Mouse (Mus musculus) C2C12 (cell line): Measurements from ENCODE around the gene Opn5. TPM values are rescaled to one million over a fixed set of nuclear protein-coding genes. Genes with fewer than 3 reads are reported as not detected.

Source experiments
- H3K27me3 ChIP-seq: one replicate; pipeline ENCODE4 v1.6.1; 2011; ENCODE audit not compliant: control insufficient read depth, insufficient read depth, insufficient read length
- H3K36me3 ChIP-seq: one replicate; pipeline ENCODE4 v1.6.1; 2011; ENCODE audit not compliant: control insufficient read depth, insufficient read depth
- H3K4me3 ChIP-seq: one replicate; pipeline ENCODE4 v1.5.1; 2011; ENCODE audit warnings: mild to moderate bottlenecking, control low read depth; ENCODE audit not compliant: poor library complexity, insufficient read depth, severe bottlenecking
- H3K79me2 ChIP-seq: one replicate; pipeline ENCODE4 v1.6.1; 2011; ENCODE audit not compliant: control insufficient read depth, insufficient read depth
- H3K79me3 ChIP-seq: one replicate; pipeline ENCODE4 v1.6.1; 2011; ENCODE audit warnings: low read depth, control low read depth
- H3ac ChIP-seq: one replicate; pipeline ENCODE3; 2011; ENCODE audit warnings: low read depth; ENCODE audit not compliant: control insufficient read depth, insufficient read length
- CEBPB ChIP-seq: IDR thresholded peaks from one replicate; pipeline ENCODE4 v1.6.1; 2011; ENCODE audit warnings: low read depth, mild to moderate bottlenecking, control low read depth, moderate library complexity
- CTCF ChIP-seq: IDR thresholded peaks from one replicate; pipeline ENCODE4 v1.5.1; 2011; ENCODE audit not compliant: control insufficient read depth, insufficient read depth, insufficient read length
- FOSL1 ChIP-seq: IDR thresholded peaks from one replicate; pipeline ENCODE4 v1.8.0; 2011; ENCODE audit warnings: mild to moderate bottlenecking, low read length; ENCODE audit not compliant: poor library complexity, insufficient read depth, severe bottlenecking
- MAX ChIP-seq: IDR thresholded peaks from one replicate; pipeline ENCODE4 v1.6.1; 2011; ENCODE audit warnings: mild to moderate bottlenecking, control low read depth
- MYOD1 ChIP-seq: IDR thresholded peaks from one replicate; pipeline ENCODE4 v1.6.1; 2011; ENCODE audit warnings: low read depth; ENCODE audit not compliant: control insufficient read depth, insufficient read length
- MYOG ChIP-seq: IDR thresholded peaks from one replicate; pipeline ENCODE4 v1.6.1; 2011; ENCODE audit not compliant: control insufficient read depth, insufficient read length; ENCODE audit errors: extremely low read depth
- USF1 ChIP-seq: IDR thresholded peaks from one replicate; pipeline ENCODE4 v1.6.1; 2011; ENCODE audit warnings: low read depth, mild to moderate bottlenecking, control low read depth, moderate library complexity
- polyA plus RNA-seq: library from polyadenylated mRNA; unstranded; fragments of >200 nt; fragmentation: generic; extraction: Trizol; gene quantifications from one replicate; pipeline ENCODE4 v1.2.1, GENCODE M21; 2012; ENCODE audit warnings: missing spikeins

The Opn5 gene
- polyA plus RNA-seq, 1 experiment, result not detected

GRCm38 (mm10) chr17:42602829-42603784 is 8.1 kb downstream of the Opn5 start:
- no peaks in the 10 kb centered on the region for H3K27me3 ChIP-seq
- H3K79me2 ChIP-seq, result no peaks in the 10 kb centered on the region
- no peak overlapping the region for H3ac ChIP-seq
- H3K4me3 ChIP-seq, result no peak overlapping the region
- H3K36me3 ChIP-seq, result no peaks in the 10 kb centered on the region
- peak; percentile 74 for TF ChIP-seq CTCF
- no peak for TF ChIP-seq CEBPB
- no peaks in the 10 kb centered on the region for H3K79me3 ChIP-seq

DNA sequence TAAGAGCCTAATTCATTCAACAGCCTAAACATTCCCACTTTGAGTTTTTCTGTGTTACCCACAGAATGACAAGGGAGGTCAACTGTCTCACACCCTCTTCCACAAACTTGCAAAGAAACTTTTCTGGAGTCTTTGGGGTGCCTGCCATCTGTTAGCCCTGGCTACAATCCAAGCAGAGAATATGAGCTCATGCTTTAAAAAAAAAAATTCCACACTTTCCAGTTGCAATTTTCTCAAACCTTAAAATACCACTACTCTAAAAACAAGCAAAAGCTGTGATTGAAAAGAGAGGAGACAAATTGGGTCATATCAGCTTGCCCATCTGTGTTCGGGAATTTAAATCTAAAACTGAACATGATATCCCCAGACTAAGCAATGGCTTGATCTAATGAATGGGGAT is 24.7 kb downstream of the Opn5 start:
- no peaks in the 10 kb centered on the region for H3K27me3 ChIP-seq

GRCm38 (mm10) chr17:42583029-42583331 is 28.2 kb downstream of the Opn5 start:
- no peaks in the 10 kb centered on the region for H3K79me3 ChIP-seq
- no peaks in the 10 kb centered on the region for H3K36me3 ChIP-seq
- no peaks in the 10 kb centered on the region for H3K27me3 ChIP-seq
- no peaks in the 10 kb centered on the region for H3K79me2 ChIP-seq
- H3ac ChIP-seq, result no peak overlapping the region
- TF ChIP-seq MYOG (no peak), USF1 (no peak), CEBPB (no peak), CTCF (no peak), MYOD1 (no peak), FOSL1 (no peak), MAX (no peak)
- no peak overlapping the region for H3K4me3 ChIP-seq

More for the DNA sequence above, 24.7 kb downstream of the Opn5 start:
- TF ChIP-seq CTCF (no peak), MYOG (no peak), MAX (no peak), FOSL1 (no peak), USF1 (no peak), MYOD1 (no peak), CEBPB (no peak)
- Histone ChIP-seq H3ac (no peak overlapping the region), H3K79me2 (no peaks in the 10 kb centered on the region), H3K79me3 (no peaks in the 10 kb centered on the region), H3K4me3 (no peak overlapping the region), H3K36me3 (no peaks in the 10 kb centered on the region)

DNA sequence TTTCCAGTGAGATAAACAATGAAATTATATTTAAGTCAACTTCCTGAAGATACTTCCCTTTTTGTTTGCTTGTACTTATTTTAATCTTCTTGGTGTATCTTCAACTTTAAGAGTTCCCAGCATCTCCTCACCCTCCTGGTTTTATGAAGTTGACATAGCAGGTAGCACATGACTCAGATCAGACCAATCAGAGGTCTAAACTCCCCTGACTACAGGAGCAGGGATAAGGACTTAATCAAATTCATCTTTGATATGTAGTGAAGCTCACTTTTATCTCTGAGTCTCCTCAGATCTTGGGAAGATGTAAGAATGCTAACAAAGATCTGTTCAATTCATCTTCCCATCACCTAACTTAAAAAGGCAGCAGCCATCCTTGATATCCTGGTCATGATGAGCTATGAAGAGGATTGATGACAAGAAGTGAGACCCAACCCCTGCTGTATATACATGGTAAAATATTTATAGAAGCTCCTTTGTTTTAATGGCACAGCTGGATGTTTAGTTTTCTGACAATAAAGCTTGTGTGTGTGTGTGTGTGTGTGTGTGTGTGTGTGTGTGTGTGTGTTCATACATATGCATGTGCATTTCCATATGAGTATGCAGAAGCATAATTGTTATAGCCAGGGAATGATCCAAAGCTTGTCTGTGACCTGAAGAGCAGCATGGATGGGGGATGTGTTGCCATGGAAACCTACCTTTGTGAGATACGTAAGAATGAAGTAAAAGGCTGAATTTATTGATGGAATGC is 28.7 kb downstream of the Opn5 start:
- H3K36me3 ChIP-seq, result no peaks in the 10 kb centered on the region
- H3K79me3 ChIP-seq, result no peaks in the 10 kb centered on the region
- no peak overlapping the region for H3ac ChIP-seq
- no peaks in the 10 kb centered on the region for H3K27me3 ChIP-seq
- no peak overlapping the region for H3K4me3 ChIP-seq
- TF ChIP-seq CTCF (no peak), USF1 (no peak), MAX (no peak), MYOD1 (no peak), CEBPB (no peak)
- H3K79me2 ChIP-seq, result no peaks in the 10 kb centered on the region

- no peak for TF ChIP-seq CEBPB
- TF ChIP-seq CTCF, result no peak
- no peak for TF ChIP-seq MYOD1
- peak; percentile 45 for TF ChIP-seq MAX
- TF ChIP-seq MYOG, result no peak
- TF ChIP-seq FOSL1, result peak; percentile 35
- no peak for TF ChIP-seq USF1
- Histone ChIP-seq H3K79me3 (no peaks in the 10 kb centered on the region), H3K79me2 (no peaks in the 10 kb centered on the region), H3K36me3 (no peaks in the 10 kb centered on the region), H3ac (no peak overlapping the region), H3K4me3 (no peak overlapping the region), H3K27me3 (no peaks in the 10 kb centered on the region)
Observed at GRCm38 (mm10) chr17:42580623-42581022, 30.6 kb downstream of the Opn5 start.

GRCm38 (mm10) chr17:42580196-42580595 is 31.0 kb downstream of the Opn5 start:
- H3ac ChIP-seq, result no peak overlapping the region
- no peaks in the 10 kb centered on the region for H3K27me3 ChIP-seq
- H3K36me3 ChIP-seq, result no peaks in the 10 kb centered on the region
- no peaks in the 10 kb centered on the region for H3K79me2 ChIP-seq
- no peaks in the 10 kb centered on the region for H3K79me3 ChIP-seq
- TF ChIP-seq MYOG (no peak), CTCF (no peak), USF1 (no peak), CEBPB (no peak), MAX (no peak), MYOD1 (no peak), FOSL1 (no peak)
- no peak overlapping the region for H3K4me3 ChIP-seq
